Mouse (Mus musculus) ES-E14 (cell line): ENCODE results near the gene Zfp605.

Experiments used
- CHD2 ChIP-seq: IDR thresholded peaks from 2 replicates; pipeline ENCODE4 v1.6.1; 2014; ENCODE audit warnings: mild to moderate bottlenecking, low read depth, low read length, inconsistent platforms
- HCFC1 ChIP-seq: IDR thresholded peaks from 2 replicates; pipeline ENCODE4 v1.6.1; 2012; ENCODE audit warnings: low read length, inconsistent platforms, borderline replicate concordance; ENCODE audit not compliant: insufficient read depth
- MAFK ChIP-seq: IDR thresholded peaks from 2 replicates; pipeline ENCODE4 v1.6.1; 2014; ENCODE audit warnings: mild to moderate bottlenecking, low read depth, low read length, inconsistent platforms; ENCODE audit not compliant: insufficient read depth
- ZC3H11A ChIP-seq: IDR thresholded peaks from 2 replicates; pipeline ENCODE4 v1.6.1; 2012; ENCODE audit warnings: low read depth, mild to moderate bottlenecking, inconsistent platforms, low read length, borderline replicate concordance

- TF ChIP-seq HCFC1 (no peak), MAFK (no peak), CHD2 (no peak), ZC3H11A (no peak)
These were observed 6.9 kb upstream of the Zfp605 start for GRCm38 (mm10) chr5:110102853-110103625.
